Mouse (Mus musculus): ENCODE measurements around the gene Exosc8. TPM values are rescaled to one million over a fixed set of nuclear protein-coding genes. Genes with fewer than 3 reads are reported as not detected.
"Not testable (repeated sequence)": the region's sequence is repeated elsewhere in the genome, so short reads cannot be mapped to it uniquely, and the experiment has no call there.

Gene Exosc8
- polyA plus RNA-seq, 1 experiment from 2014 or later, result 106 TPM

DNA sequence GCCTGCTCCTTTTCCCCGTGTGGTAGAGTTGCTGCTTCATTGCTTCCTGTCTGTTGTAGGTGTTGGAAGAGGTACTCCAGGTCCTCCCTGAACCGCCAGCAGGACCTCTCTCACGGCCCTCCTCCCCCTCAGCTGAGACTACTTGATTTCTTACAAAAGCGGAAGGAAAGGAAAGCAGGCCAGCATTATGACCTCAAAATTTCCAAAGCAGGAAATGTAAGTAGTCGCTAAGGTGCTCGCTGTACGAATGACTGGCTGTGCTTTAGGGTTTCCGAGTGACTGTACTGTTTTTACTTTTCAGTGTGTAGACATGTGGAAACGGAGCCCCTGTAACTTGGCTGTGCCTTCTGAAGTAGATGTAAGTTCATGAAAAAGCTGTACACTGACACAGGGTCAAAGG, 26.2 kb downstream of the Exosc8 start:
- no peak overlapping the region for H3K27ac ChIP-seq
- no peaks in the 10 kb centered on the region for H3K9me3 ChIP-seq (replicated peaks)
- no peaks in the 10 kb centered on the region for H3K4me1 ChIP-seq (replicated peaks)
- no peak overlapping the region for H3K9ac ChIP-seq
- H3K4me3 ChIP-seq (replicated peaks), result no peak overlapping the region
- ATAC-seq (ENCODE audit: low read depth) (no peak), DNase-seq (no peak)
- WGBS (ENCODE audit: insufficient replicate concordance), result 77% methylated on average over 9 of the region's 9 CpGs
- peaks cover 84% of the 10 kb centered on the region for H3K36me3 ChIP-seq
- H3K27me3 ChIP-seq, result no peaks in the 10 kb centered on the region
- H3K4me2 ChIP-seq, result no peak overlapping the region

DNA sequence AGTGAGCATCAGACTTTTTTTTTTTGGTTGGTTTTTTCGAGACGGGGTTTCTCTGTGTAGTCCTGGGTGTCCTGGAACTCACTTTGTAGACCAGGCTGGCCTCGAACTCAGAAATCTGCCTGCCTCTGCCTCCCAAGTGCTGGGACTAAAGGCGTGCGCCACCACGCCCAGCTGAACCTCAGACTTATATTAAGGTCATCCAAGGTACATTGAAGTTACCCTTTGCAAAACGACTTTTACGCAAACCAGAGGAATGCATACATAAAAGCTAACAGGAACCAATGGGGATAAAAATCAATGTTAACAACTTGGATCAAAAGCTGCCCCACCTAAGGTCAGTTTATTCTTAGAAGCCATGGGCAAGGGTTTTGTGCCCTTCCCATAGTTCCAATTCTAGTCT, 31.1 kb downstream of the Exosc8 start:
- H3K36me3 ChIP-seq, result peaks cover 80% of the 10 kb centered on the region
- H3K27ac ChIP-seq; ATAC-seq (ENCODE audit: low read depth); H3K4me1 ChIP-seq (replicated peaks); H3K9ac ChIP-seq; DNase-seq; H3K4me3 ChIP-seq (replicated peaks); H3K27me3 ChIP-seq; H3K4me2 ChIP-seq; H3K9me3 ChIP-seq (replicated peaks): not testable (repeated sequence)
- WGBS (ENCODE audit: insufficient replicate concordance), result 86% methylated on average over 8 of the region's 8 CpGs

DNA sequence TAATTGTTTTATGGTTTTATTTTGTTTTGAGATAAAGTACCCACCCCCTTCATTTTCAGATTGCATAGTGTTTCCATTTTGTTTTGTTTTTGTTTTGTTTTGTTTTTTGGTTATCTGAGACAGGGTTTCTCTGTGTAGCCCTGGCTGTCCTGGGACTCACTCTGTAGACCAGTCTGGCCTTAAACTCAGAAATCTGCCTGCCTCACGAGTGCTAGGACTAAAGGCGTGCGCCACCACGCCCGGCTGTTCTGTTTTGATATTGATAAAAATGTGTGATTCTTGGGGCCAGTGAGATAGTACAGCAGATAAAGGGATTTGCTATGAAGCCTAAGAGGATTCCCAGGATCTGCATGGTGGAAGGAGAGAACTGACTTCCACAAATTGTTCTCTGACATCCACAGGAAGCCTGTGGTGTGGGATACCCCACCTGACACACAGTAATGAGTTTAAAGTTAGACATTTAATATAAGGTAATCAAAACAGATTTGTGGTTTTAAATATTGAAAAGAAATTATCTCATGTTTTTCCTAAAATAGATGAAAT, 35.4 kb downstream of the Exosc8 start:
- Histone ChIP-seq H3K36me3 (peaks cover 74% of the 10 kb centered on the region), H3K27me3 (no peaks in the 10 kb centered on the region), H3K27ac (no peak overlapping the region), H3K4me1 (replicated peaks) (peaks cover 14% of the 10 kb centered on the region), H3K9ac (no peak overlapping the region), H3K9me3 (replicated peaks) (no peaks in the 10 kb centered on the region), H3K4me2 (0 out of 2 replicates have a peak overlapping the region, but pooled peaks have one; percentile 14), H3K4me3 (replicated peaks) (no peak overlapping the region)
- DNase-seq (peak; percentile 17), ATAC-seq (ENCODE audit: low read depth) (peak; percentile 68)
- WGBS (ENCODE audit: insufficient replicate concordance), result 37% methylated on average over 5 of the region's 5 CpGs

DNA sequence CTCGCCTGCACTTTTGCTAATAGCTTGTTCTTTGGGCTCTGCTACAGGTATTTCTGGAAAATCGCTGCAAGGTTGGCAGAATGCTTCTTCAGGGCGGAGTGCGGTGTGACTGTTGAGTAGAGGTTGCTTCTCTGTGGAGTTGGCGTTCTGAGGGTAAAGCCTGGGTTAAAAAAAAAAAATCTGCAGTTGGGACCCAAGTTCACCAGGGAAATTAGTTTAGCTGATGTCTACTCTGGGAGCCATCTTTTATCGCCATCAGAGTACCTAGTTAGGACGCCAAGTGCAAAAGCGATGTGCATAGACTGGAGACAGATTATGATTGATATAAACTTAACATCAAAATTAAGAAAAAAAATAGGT, 42.2 kb downstream of the Exosc8 start:
- no peak for DNase-seq
- Histone ChIP-seq H3K27me3 (no peaks in the 10 kb centered on the region), H3K9me3 (replicated peaks) (no peaks in the 10 kb centered on the region), H3K27ac (peak overlapping the region; percentile 89), H3K4me1 (replicated peaks) (peaks cover 25% of the 10 kb centered on the region), H3K9ac (peak overlapping the region; percentile 77), H3K4me2 (peak overlapping the region; percentile 68), H3K36me3 (peaks cover 26% of the 10 kb centered on the region), H3K4me3 (replicated peaks) (peak overlapping the region; percentile 78)
- ATAC-seq (ENCODE audit: low read depth), result no peak
- WGBS (ENCODE audit: insufficient replicate concordance), result under 1% methylated on average over 8 of the region's 8 CpGs

DNA sequence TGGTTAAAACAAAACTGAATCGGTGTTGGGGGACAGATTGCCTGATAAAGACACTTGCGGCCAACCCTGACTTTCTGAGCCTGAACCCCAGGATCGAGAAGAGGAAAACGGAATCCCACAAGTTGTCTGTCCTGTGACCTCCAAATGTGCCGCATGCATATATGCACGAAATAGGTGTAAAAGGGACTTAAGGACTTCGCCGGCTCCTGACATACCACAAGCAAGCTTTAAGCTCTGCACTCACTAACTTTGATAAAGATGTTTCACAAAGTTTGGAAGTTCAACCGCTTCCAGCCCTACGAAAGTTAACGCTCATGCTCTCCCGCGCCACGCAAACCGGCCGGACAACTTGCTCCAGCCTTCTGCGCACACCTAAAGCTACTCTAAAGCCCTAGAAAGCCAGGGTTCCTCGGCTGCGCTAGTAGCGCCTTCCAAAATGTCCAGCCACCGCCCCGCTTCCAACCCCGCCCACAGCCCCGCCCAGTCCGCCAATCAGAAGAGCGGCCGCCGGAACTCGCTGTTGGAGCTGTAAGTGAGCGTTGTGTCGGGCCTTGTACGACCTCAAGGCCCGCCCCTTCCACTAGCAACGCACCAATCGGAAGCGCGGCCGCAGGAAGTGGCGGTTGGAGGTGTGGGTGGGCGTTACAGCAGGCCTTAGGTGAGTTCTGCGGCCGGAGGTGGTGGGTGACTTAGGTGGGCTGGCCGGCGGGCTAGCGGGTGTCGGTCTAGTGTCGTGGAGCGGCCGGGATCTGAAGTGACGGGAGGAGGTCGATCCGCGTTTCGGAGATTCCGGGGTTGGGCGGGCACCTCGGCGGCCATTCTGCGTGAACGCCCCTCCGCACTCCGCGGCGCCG, 42.8 kb downstream of the Exosc8 start, which contains the start of gene Supt20:
Gene Supt20, plus strand, starts transcription at position 606 of the 854 bp plus-strand sequence.
- Histone ChIP-seq H3K27me3 (no peaks in the 10 kb centered on the region), H3K4me2 (peak within 1 kb of the TSS; percentile 91), H3K36me3 (peaks cover 21% of the 10 kb centered on the region), H3K4me3 (replicated peaks) (peak within 1 kb of the TSS; percentile 78), H3K9me3 (replicated peaks) (no peaks in the 10 kb centered on the region), H3K4me1 (replicated peaks) (peaks cover 25% of the 10 kb centered on the region), H3K9ac (peak within 1 kb of the TSS; percentile 77), H3K27ac (peak within 1 kb of the TSS; percentile 89)
- peak; percentile 99 for ATAC-seq (ENCODE audit: low read depth)
- WGBS (ENCODE audit: insufficient replicate concordance), result under 1% methylated on average over 65 of the region's 65 CpGs
- peak; percentile 91 for DNase-seq

DNA sequence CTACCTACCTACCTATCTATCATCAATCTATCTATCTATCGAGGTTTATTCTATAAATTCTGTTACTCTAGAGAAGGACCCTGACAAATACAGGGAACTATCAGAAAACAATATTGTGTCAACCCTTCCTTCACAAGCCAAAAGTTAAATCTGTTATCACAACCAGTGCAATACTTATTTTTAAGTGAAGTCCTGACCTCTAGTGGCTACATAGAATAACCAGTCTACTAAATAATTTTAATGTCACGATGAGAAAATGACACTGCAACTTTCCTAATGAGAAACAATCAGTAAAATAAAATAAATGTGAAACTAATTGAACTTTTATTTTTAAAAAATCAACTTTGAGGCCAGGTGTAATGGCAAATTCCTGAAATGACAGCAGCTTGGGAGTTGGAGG, 46.1 kb downstream of the Exosc8 start:
- Histone ChIP-seq H3K27me3 (no peaks in the 10 kb centered on the region), H3K36me3 (no peaks in the 10 kb centered on the region), H3K9me3 (replicated peaks) (no peaks in the 10 kb centered on the region), H3K4me1 (replicated peaks) (peaks cover 10% of the 10 kb centered on the region), H3K4me2 (no peak overlapping the region), H3K27ac (no peak overlapping the region), H3K4me3 (replicated peaks) (no peak overlapping the region), H3K9ac (no peak overlapping the region)
- ATAC-seq (ENCODE audit: low read depth) (no peak), DNase-seq (no peak)
- 22% methylated on average over 2 of the region's 2 CpGs for WGBS (ENCODE audit: insufficient replicate concordance)

DNA sequence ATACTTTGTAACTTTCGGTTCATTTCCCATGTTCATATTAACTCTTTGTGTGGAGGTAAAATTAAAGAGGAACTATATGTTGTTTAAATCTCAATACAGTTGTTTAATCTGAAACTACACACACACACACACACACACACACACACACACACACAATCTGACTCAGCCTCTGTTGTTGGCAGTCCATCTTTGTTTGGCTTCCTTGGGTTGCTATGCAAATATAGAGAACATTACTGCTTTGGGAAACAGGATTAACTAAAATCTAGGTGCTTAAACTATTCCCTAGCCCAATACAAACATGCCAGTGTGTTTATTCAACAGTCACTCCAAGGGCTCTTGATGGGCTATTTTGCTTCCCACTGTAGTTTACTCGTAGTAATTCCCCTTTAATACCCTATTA, 47.9 kb downstream of the Exosc8 start:
- DNase-seq, result no peak
- 51% methylated on average over 2 of the region's 2 CpGs for WGBS (ENCODE audit: insufficient replicate concordance)
- Histone ChIP-seq H3K4me2 (no peak overlapping the region), H3K9me3 (replicated peaks) (no peaks in the 10 kb centered on the region), H3K4me1 (replicated peaks) (peaks cover 8% of the 10 kb centered on the region), H3K4me3 (replicated peaks) (no peak overlapping the region), H3K36me3 (no peaks in the 10 kb centered on the region), H3K9ac (no peak overlapping the region), H3K27me3 (no peaks in the 10 kb centered on the region), H3K27ac (no peak overlapping the region)
- ATAC-seq (ENCODE audit: low read depth), result no peak

DNA sequence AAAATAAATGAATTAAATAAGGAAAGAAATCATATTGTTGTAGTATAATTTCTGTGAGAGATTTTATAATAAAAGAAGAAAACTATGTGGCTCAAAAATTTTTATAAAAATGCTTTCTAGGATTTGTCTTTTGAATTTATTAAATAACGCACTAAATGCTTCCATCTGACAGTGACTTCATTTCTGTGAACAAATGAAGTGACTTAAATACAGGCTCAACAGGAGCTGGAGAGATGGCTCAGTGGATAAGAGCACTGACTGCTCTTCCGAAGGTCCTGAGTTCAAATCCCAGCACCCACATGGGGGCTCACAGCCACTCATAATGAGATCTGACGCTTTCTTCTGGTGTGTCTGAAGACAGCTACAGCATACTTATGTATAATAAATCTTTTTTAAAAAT, 50.0 kb downstream of the Exosc8 start:
- no peaks in the 10 kb centered on the region for H3K4me1 ChIP-seq (replicated peaks)
- WGBS (ENCODE audit: insufficient replicate concordance), result 76% methylated on average over 3 of the region's 3 CpGs
- no peaks in the 10 kb centered on the region for H3K27me3 ChIP-seq
- ATAC-seq (ENCODE audit: low read depth) (no peak), DNase-seq (no peak)
- no peak overlapping the region for H3K27ac ChIP-seq
- no peak overlapping the region for H3K4me3 ChIP-seq (replicated peaks)
- H3K36me3 ChIP-seq, result no peaks in the 10 kb centered on the region
- H3K9ac ChIP-seq, result no peak overlapping the region
- no peaks in the 10 kb centered on the region for H3K9me3 ChIP-seq (replicated peaks)
- H3K4me2 ChIP-seq, result no peak overlapping the region

DNA sequence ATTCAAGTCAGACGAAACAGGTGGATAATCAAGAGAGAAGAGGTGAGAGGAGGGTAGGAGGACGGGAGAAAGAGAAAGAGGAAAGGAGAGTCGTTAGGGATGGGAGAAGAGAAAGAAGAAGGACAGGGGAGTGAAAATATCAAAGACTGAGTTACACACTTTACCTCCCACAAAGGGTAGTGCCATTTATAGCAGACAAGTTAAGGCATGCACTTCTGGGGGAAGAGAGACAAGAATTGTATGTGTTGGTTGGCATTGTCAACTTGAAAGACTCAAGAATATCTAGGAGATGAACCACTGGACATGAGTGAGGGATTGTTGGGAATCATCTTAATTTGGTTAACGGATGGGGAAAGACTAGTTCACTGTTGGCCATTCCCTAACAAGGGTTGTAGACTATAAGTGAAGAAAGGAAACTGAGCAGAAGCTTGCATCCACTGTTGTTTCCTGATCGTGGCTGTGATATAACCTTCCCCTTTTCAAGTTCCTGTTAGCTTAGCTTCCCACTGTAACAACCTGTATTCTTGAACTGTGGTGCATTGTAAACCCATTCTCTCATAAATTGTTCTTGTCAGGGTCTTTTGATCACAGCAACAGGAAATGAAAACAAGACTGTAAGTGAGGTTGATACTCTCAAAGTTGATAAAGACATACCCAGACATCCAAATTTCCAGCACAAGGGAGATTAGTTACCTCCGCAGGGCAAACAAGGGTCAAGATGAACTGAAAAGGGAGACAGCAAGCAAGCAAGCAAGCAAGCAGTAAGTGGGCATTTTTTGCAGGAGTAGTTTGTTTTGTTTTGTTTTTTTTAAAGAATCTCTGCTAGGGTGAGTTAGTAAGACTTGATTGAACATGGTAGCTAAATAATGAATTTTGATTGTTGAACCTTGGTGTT, 53.6 kb downstream of the Exosc8 start:
- Histone ChIP-seq H3K36me3 (no peaks in the 10 kb centered on the region), H3K4me1 (replicated peaks) (no peaks in the 10 kb centered on the region), H3K27me3 (no peaks in the 10 kb centered on the region), H3K4me3 (replicated peaks) (no peak overlapping the region), H3K9ac (no peak overlapping the region), H3K4me2 (no peak overlapping the region), H3K9me3 (replicated peaks) (no peaks in the 10 kb centered on the region), H3K27ac (no peak overlapping the region)
- ATAC-seq (ENCODE audit: low read depth) (no peak), DNase-seq (no peak)
- 27% methylated on average over 6 of the region's 6 CpGs for WGBS (ENCODE audit: insufficient replicate concordance)

Data from liver, embryonic 13.5 days (tissue).